Mouse (Mus musculus) megakaryocyte-erythroid progenitor cell, adult 5-6 weeks (primary cell): ENCODE results near the gene Chpf2. TPM values are rescaled to one million over a fixed set of nuclear protein-coding genes. Genes with fewer than 3 reads are reported as not detected.
"Not testable (repeated sequence)": the region's sequence is repeated elsewhere in the genome, so short reads cannot be mapped to it uniquely, and the experiment has no call there.

Experiments
- ATAC-seq: replicated peaks from 2 replicates; pipeline ENCODE4 v1.8.0; 2016; ENCODE audit warnings: mild to moderate bottlenecking, inconsistent platforms; ENCODE audit not compliant: severe bottlenecking, poor library complexity, low FRiP score, low TSS enrichment
- total RNA-seq, 2 experiments: library from RNA; stranded (forward) in 1 of 2; stranded (reverse) in 1 of 2; fragments of 200-1000, 215-1000 nt in 1 of 2; fragments of >200 nt in 1 of 2; fragmentation: Nextera tagmentation in 1 of 2; gene quantifications; 2 replicates each; pipeline ENCODE4 v1.2.3; 2014 to 2017

Chpf2 gene
- total RNA-seq (2014; fragmentation: Nextera tagmentation) (12.0 and 14.7 TPM in 2 replicates), total RNA-seq (2017) (14.5 and 22.5 TPM in 2 replicates)

GRCm38 (mm10) chr5:24586547-24587199 lies at the start of gene Chpf2:
Gene Chpf2, plus strand, starts transcription at chr5:24586741.
- ATAC-seq: peak; percentile 89

GRCm38 (mm10) chr5:24537618-24538017 lies 48.9 kb upstream of the Chpf2 start:
- 0 out of 2 replicates have a peak, but pooled peaks have one; percentile 15 for ATAC-seq

GRCm38 (mm10) chr5:24539571-24540296 lies 46.8 kb upstream of the Chpf2 start:
- no peak for ATAC-seq

- ATAC-seq: no peak; the same call in 1 of the 2 replicates
Observed at GRCm38 (mm10) chr5:24540387-24541143, 46.0 kb upstream of the Chpf2 start, which contains the start of gene Asb10. Gene Asb10, minus strand, starts transcription at chr5:24540978.

GRCm38 (mm10) chr5:24541144-24541569 lies 45.4 kb upstream of the Chpf2 start:
- no peak for ATAC-seq

GRCm38 (mm10) chr5:24542643-24543042 lies 43.9 kb upstream of the Chpf2 start:
- ATAC-seq: no peak

- ATAC-seq: no peak
Observed at GRCm38 (mm10) chr5:24550598-24551316, 35.8 kb upstream of the Chpf2 start.

- ATAC-seq: no peak
Observed at GRCm38 (mm10) chr5:24551317-24551688, 35.2 kb upstream of the Chpf2 start.

- no peak for ATAC-seq
Observed at GRCm38 (mm10) chr5:24553621-24554244, 32.8 kb upstream of the Chpf2 start.

- ATAC-seq: not testable (repeated sequence)
Observed at GRCm38 (mm10) chr5:24555335-24555734, 31.2 kb upstream of the Chpf2 start.

GRCm38 (mm10) chr5:24556709-24557108 lies 29.8 kb upstream of the Chpf2 start, which contains the start of gene 4931409K22Rik:
Gene 4931409K22Rik, minus strand, starts transcription at chr5:24556809.
- ATAC-seq: no peak

- no peak for ATAC-seq
Observed at GRCm38 (mm10) chr5:24575948-24576347, 10.6 kb upstream of the Chpf2 start.

- peak; percentile 30 for ATAC-seq
Observed at GRCm38 (mm10) chr5:24576801-24577182, 9.7 kb upstream of the Chpf2 start.

- peak; percentile 95 for ATAC-seq
Observed at GRCm38 (mm10) chr5:24577183-24577929, 9.2 kb upstream of the Chpf2 start, which contains the start of gene Abcf2. Gene Abcf2, minus strand, starts transcription at chr5:24577467.

- ATAC-seq: peak; percentile 2; the same call in 1 of the 2 replicates
Observed at GRCm38 (mm10) chr5:24578109-24578963, 8.2 kb upstream of the Chpf2 start.

- ATAC-seq: no peak
Observed at GRCm38 (mm10) chr5:24586106-24586505, 435 bp upstream of the Chpf2 start.

- peak; percentile 32 for ATAC-seq
Observed at GRCm38 (mm10) chr5:24587200-24587577, 648 bp downstream of the Chpf2 start.
